25 mouse cellular contexts compared by ENCODE assay signal in the genomic region with DNA sequence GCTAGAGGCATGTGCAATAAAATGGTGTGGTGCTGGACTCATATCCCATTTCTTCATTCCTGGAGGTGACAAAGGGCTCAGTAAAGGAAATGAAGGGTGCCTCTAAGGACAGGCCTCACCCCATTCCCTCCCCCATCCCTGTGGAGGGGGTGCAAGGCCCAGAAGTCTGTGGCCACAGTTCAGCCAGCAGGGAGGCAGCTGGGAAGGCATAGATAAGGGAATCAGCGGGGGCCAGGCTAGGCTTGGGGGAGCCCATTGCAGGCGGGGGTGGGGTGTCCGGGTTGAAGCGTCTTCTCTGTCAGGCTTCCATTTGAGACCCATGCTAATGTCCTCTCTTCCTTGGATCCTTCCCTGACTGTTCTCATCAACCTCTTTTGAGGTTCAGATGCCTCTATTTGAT. TPM values are rescaled to one million over a fixed set of nuclear protein-coding genes. Genes with fewer than 3 reads are reported as not detected.
A peak's percentile ranks its signal among the peaks of the same experiment; 100 is the strongest.
DNase-seq lines count a peak whose midpoint lies in the region; ATAC-seq and TF ChIP-seq lines count a peak whose summit lies in the region.
"Had no signal": no experiment of that assay in that cellular context is flagged by ENCODE, and none has a peak within 500 bp of the region (broad histone marks: within the 10 kb centered on the region; RNA-seq: fewer than 3 reads in every experiment).

No protein-coding gene starts in this region.

- ATAC-seq in erythroblast, adult 5-6 weeks (replicated peaks; ENCODE audit: low FRiP score, poor library complexity, severe bottlenecking): peak; percentile 91
- ATAC-seq in liver, embryonic 16.5 days (ENCODE audit: low read depth): peak; percentile 88
- ATAC-seq in stomach, embryonic 15.5 days (ENCODE audit: insufficient read depth, low FRiP score, low read depth): peak; percentile 86; the same call in 1 of the 2 replicates
- ATAC-seq in forebrain, postnatal 0 days: no peak
- ATAC-seq: CD4-positive, CD25-positive, alpha-beta regulatory T cell, adult 4 months; forebrain, embryonic 14.5 days; Patski had no signal

- peak overlapping the region; percentile 95 for H3K27ac ChIP-seq in liver, embryonic 16.5 days (ENCODE audit: low read length)
- no peak overlapping the region for H3K27ac ChIP-seq in stomach, embryonic 15.5 days
- H3K27ac ChIP-seq in forebrain, postnatal 0 days (ENCODE audit: low read depth, low read length): no peak overlapping the region
- H3K27ac ChIP-seq: embryonic facial prominence, embryonic 12.5 days; hindbrain, embryonic 13.5 days had no signal

- H3K4me1 ChIP-seq in liver, embryonic 16.5 days (ENCODE audit: control insufficient read depth, low read depth, low read length): peaks cover 28% of the 10 kb centered on the region
- no peaks in the 10 kb centered on the region for H3K4me1 ChIP-seq in stomach, embryonic 15.5 days
- no peaks in the 10 kb centered on the region for H3K4me1 ChIP-seq in forebrain, postnatal 0 days (ENCODE audit: insufficient read depth)
- H3K4me1 ChIP-seq: embryonic facial prominence, embryonic 12.5 days; hindbrain, embryonic 13.5 days had no signal

- no peaks in the 10 kb centered on the region for H3K27me3 ChIP-seq in liver, embryonic 16.5 days (ENCODE audit: control insufficient read depth, insufficient read depth, low read depth, low read length)
- no peaks in the 10 kb centered on the region for H3K27me3 ChIP-seq in stomach, embryonic 15.5 days (replicated peaks)
- no peaks in the 10 kb centered on the region for H3K27me3 ChIP-seq in forebrain, postnatal 0 days (ENCODE audit: insufficient read depth, low read length)
- H3K27me3 ChIP-seq: embryonic facial prominence, embryonic 12.5 days; hindbrain, embryonic 13.5 days; Patski had no signal

- peak overlapping the region; percentile 46 for H3K9ac ChIP-seq in liver, embryonic 16.5 days (ENCODE audit: low read depth, low read length)
- H3K9ac ChIP-seq in stomach, embryonic 15.5 days: no peak overlapping the region
- no peak overlapping the region for H3K9ac ChIP-seq in forebrain, postnatal 0 days
- H3K9ac ChIP-seq: embryonic facial prominence, embryonic 12.5 days; hindbrain, embryonic 13.5 days had no signal

- DNase-seq in spleen, adult 12 weeks (ENCODE audit: low spot score): peak; percentile 73
- DNase-seq in spleen, adult 18-20 months: no peak
- DNase-seq in layer of hippocampus, adult 11-12 months (ENCODE audit: low spot score): no peak
- DNase-seq in ovary, postnatal 14 days (ENCODE audit: low spot score): no peak
- no peak for DNase-seq in forebrain, postnatal 0 days
- DNase-seq: cerebellum, adult 9-11 months; kidney, adult 18-20 months; lung, adult 18-20 months; thymus, postnatal 4 days had no signal

- peak overlapping the region; percentile 27 for H3K4me3 ChIP-seq in liver, embryonic 16.5 days (ENCODE audit: low read depth, low read length)
- no peak overlapping the region for H3K4me3 ChIP-seq in stomach, embryonic 15.5 days (replicated peaks)
- H3K4me3 ChIP-seq in forebrain, postnatal 0 days (ENCODE audit: low read depth, low read length): no peak overlapping the region
- H3K4me3 ChIP-seq: embryonic facial prominence, embryonic 12.5 days; hindbrain, embryonic 13.5 days; myocyte had no signal

- H3K36me3 ChIP-seq in liver, embryonic 16.5 days (ENCODE audit: control insufficient read depth, insufficient read depth): no peaks in the 10 kb centered on the region
- H3K36me3 ChIP-seq in stomach, embryonic 15.5 days: no peaks in the 10 kb centered on the region
- no peaks in the 10 kb centered on the region for H3K36me3 ChIP-seq in forebrain, postnatal 0 days (ENCODE audit: insufficient read depth)
- H3K36me3 ChIP-seq: embryonic facial prominence, embryonic 12.5 days; hindbrain, embryonic 13.5 days had no signal

- WGBS in liver, embryonic 16.5 days (ENCODE audit: insufficient replicate concordance): 42% methylated on average over 4 of the region's 4 CpGs
- WGBS in stomach, embryonic 15.5 days: 52% methylated on average over 4 of the region's 4 CpGs
- 78% methylated on average over 4 of the region's 4 CpGs for WGBS in forebrain, postnatal 0 days

- H3K9me3 ChIP-seq in liver, embryonic 16.5 days (replicated peaks; ENCODE audit: control insufficient read depth, low read length): no peaks in the 10 kb centered on the region
- no peaks in the 10 kb centered on the region for H3K9me3 ChIP-seq in stomach, embryonic 15.5 days
- no peaks in the 10 kb centered on the region for H3K9me3 ChIP-seq in forebrain, postnatal 0 days (ENCODE audit: low read length)
- H3K9me3 ChIP-seq: embryonic facial prominence, embryonic 12.5 days; hindbrain, embryonic 13.5 days had no signal

- TF ChIP-seq CTCF in forebrain, postnatal 0 days (IDR thresholded peaks at IDR 0.05; ENCODE audit: low read depth): no peak

- peak overlapping the region; percentile 65 for H3K4me2 ChIP-seq in liver, embryonic 16.5 days (ENCODE audit: low read depth, low read length)
- H3K4me2 ChIP-seq in stomach, embryonic 15.5 days: no peak overlapping the region
- no peak overlapping the region for H3K4me2 ChIP-seq in forebrain, postnatal 0 days (ENCODE audit: low read depth)
- H3K4me2 ChIP-seq: embryonic facial prominence, embryonic 12.5 days; hindbrain, embryonic 13.5 days; midbrain, embryonic 11.5 days had no signal

RNA-seq across cellular contexts. Expression of a gene that starts 6.6 kb away (rescaled TPM):
- total RNA-seq in erythroblast, adult 5-6 weeks (2015; ENCODE audit: low replicate concordance): 45.1 and 78.6 TPM in 2 replicates
- 29.3 and 49.9 TPM in 2 replicates for total RNA-seq in erythroblast, adult 5-6 weeks (2017; ENCODE audit: low replicate concordance)
- 101 and 107 TPM in 2 replicates for polyA plus RNA-seq in liver, embryonic 16.5 days (2015; fragmentation: Nextera tagmentation; extraction: Ambion mirVana)
- polyA plus RNA-seq in stomach, embryonic 15.5 days (2015; fragmentation: Nextera tagmentation; extraction: Ambion mirVana): 4.2 and 9.7 TPM in 2 replicates
- 0.15 TPM in 1 of 2 replicates, not detected in the other for total RNA-seq in forebrain, postnatal 0 days (2014; rRNA removed)
- not detected in 2 replicates for polyA plus RNA-seq in forebrain, postnatal 0 days (2015; fragmentation: Nextera tagmentation; extraction: Ambion mirVana)
- total RNA-seq: left cerebral cortex, postnatal 10 days had no signal
- polyA plus RNA-seq: myocyte, Patski had no signal

RNA-seq across cellular contexts. Expression of a gene that starts 23.6 kb away (rescaled TPM):
- 5.0 and 9.0 TPM in 2 replicates for total RNA-seq in erythroblast, adult 5-6 weeks (2015; ENCODE audit: low replicate concordance)
- 2.4 and 6.8 TPM in 2 replicates for total RNA-seq in erythroblast, adult 5-6 weeks (2017; ENCODE audit: low replicate concordance)
- polyA plus RNA-seq in liver, embryonic 16.5 days (2015; fragmentation: Nextera tagmentation; extraction: Ambion mirVana): 11.5 and 12.1 TPM in 2 replicates
- polyA plus RNA-seq in stomach, embryonic 15.5 days (2015; fragmentation: Nextera tagmentation; extraction: Ambion mirVana): 19.9 and 22.4 TPM in 2 replicates
- 62.3 and 87.3 TPM in 2 replicates for total RNA-seq in forebrain, postnatal 0 days (2014; rRNA removed)
- 42.3 and 51.8 TPM in 2 replicates for polyA plus RNA-seq in forebrain, postnatal 0 days (2015; fragmentation: Nextera tagmentation; extraction: Ambion mirVana)

RNA-seq across cellular contexts. Expression of a gene that starts 42.9 kb away (rescaled TPM):
- not detected in 2 replicates for total RNA-seq in erythroblast, adult 5-6 weeks (2015; ENCODE audit: low replicate concordance)
- total RNA-seq in erythroblast, adult 5-6 weeks (2017; ENCODE audit: low replicate concordance): not detected in 2 replicates
- polyA plus RNA-seq in liver, embryonic 16.5 days (2015; fragmentation: Nextera tagmentation; extraction: Ambion mirVana): not detected in 2 replicates
- polyA plus RNA-seq in stomach, embryonic 15.5 days (2015; fragmentation: Nextera tagmentation; extraction: Ambion mirVana): not detected in 2 replicates
- total RNA-seq in forebrain, postnatal 0 days (2014; rRNA removed): not detected in 2 replicates
- not detected in 2 replicates for polyA plus RNA-seq in forebrain, postnatal 0 days (2015; fragmentation: Nextera tagmentation; extraction: Ambion mirVana)
- total RNA-seq: gastrocnemius, adult 8-10 months; left cerebral cortex, postnatal 10 days had no signal
- polyA plus RNA-seq: brain, embryonic 14.5 days; CD4-positive, CD25-positive, alpha-beta regulatory T cell, adult 4 months; embryonic facial prominence, embryonic 12.5 days; forebrain, embryonic 14.5 days; heart, embryonic 14.5 days; large intestine, adult 2 months; midbrain, embryonic 11.5 days; myocyte; Patski had no signal

RNA-seq across cellular contexts. Expression of a gene that starts 47.0 kb away (rescaled TPM):
- not detected in 2 replicates for total RNA-seq in erythroblast, adult 5-6 weeks (2015; ENCODE audit: low replicate concordance)
- not detected in 2 replicates for total RNA-seq in erythroblast, adult 5-6 weeks (2017; ENCODE audit: low replicate concordance)
- polyA plus RNA-seq in liver, embryonic 16.5 days (2015; fragmentation: Nextera tagmentation; extraction: Ambion mirVana): 0.13 and 0.28 TPM in 2 replicates
- 1.2 and 1.3 TPM in 2 replicates for polyA plus RNA-seq in stomach, embryonic 15.5 days (2015; fragmentation: Nextera tagmentation; extraction: Ambion mirVana)
- total RNA-seq in forebrain, postnatal 0 days (2014; rRNA removed): 0.43 and 0.77 TPM in 2 replicates
- polyA plus RNA-seq in forebrain, postnatal 0 days (2015; fragmentation: Nextera tagmentation; extraction: Ambion mirVana): 0.45 and 1.2 TPM in 2 replicates
- total RNA-seq: gastrocnemius, adult 8-10 months had no signal
- polyA plus RNA-seq: CD4-positive, CD25-positive, alpha-beta regulatory T cell, adult 4 months; embryonic facial prominence, embryonic 12.5 days; heart, embryonic 14.5 days; midbrain, embryonic 11.5 days; myocyte; testis, adult 2 months had no signal

RNA-seq across cellular contexts. Expression of a gene that starts 51.7 kb away (rescaled TPM):
- total RNA-seq in erythroblast, adult 5-6 weeks (2015; ENCODE audit: low replicate concordance): not detected in 2 replicates
- total RNA-seq in erythroblast, adult 5-6 weeks (2017; ENCODE audit: low replicate concordance): not detected in 2 replicates
- 0.05 and 0.17 TPM in 2 replicates for polyA plus RNA-seq in liver, embryonic 16.5 days (2015; fragmentation: Nextera tagmentation; extraction: Ambion mirVana)
- polyA plus RNA-seq in stomach, embryonic 15.5 days (2015; fragmentation: Nextera tagmentation; extraction: Ambion mirVana): 13.0 and 13.2 TPM in 2 replicates
- total RNA-seq in forebrain, postnatal 0 days (2014; rRNA removed): 69.6 and 85.4 TPM in 2 replicates
- polyA plus RNA-seq in forebrain, postnatal 0 days (2015; fragmentation: Nextera tagmentation; extraction: Ambion mirVana): 344 and 434 TPM in 2 replicates
- total RNA-seq: gastrocnemius, adult 8-10 months had no signal
- polyA plus RNA-seq: CD4-positive, CD25-positive, alpha-beta regulatory T cell, adult 4 months; myocyte; Patski had no signal
